Mouse (Mus musculus) CD4-positive, CD25-positive, alpha-beta regulatory T cell, adult 4 months (primary cell): ENCODE measurements at regions not wholly inside any gene's neighbourhood (a gene's known extent, or its start where the extent isn't known, plus 50 kb on each side); places are given as distances from the start of the nearest gene placed in this dataset.
A peak's percentile ranks its signal among the peaks of the same experiment; 100 is the strongest.

Source experiments
- ATAC-seq: one replicate; pipeline ENCODE4 v1.8.0; 2017

- no peak for ATAC-seq
Observed at GRCm38 (mm10) chr5:16424745-16425144, 128.6 kb upstream of the Hgf start.

DNA sequence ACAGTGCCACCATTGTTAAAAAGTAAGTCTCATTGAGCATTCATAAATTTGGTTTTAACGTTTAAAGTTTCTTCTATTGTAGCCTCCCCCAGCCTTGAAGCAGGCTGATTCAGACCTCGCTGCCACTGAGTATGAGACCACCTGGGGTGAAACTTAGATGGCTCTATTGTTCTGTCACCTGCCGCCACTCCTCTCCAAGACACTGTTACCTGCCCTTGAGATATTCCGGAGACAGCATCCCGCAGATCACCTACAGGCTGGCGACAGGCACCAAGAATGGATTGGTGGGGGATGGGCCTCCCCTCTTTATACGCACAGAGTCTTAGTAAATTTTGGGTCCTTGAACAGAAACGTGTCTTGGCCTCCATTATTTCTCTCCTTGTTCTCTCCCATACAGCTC, 128.0 kb upstream of the Hgf start:
- ATAC-seq, result no peak

DNA sequence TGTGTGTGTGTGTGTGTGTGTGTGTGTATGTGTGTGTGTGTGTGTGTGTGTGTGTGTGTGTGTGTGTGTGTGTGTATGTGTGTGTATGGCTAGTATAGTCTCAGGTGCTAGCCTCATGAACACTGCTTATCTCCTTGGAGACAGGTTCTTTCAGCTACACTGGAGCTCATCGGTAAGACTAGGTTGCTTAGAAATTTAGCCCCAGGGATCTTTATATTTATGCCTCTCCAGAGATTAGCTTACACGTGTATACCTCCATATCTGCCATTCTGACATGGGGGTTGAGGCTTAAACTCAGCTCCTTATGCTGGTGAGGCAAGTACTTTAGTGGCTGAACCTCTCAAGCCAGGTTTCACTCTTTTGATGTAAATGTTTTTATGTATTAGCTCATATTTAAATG, 127.0 kb upstream of the Hgf start:
- no peak for ATAC-seq

DNA sequence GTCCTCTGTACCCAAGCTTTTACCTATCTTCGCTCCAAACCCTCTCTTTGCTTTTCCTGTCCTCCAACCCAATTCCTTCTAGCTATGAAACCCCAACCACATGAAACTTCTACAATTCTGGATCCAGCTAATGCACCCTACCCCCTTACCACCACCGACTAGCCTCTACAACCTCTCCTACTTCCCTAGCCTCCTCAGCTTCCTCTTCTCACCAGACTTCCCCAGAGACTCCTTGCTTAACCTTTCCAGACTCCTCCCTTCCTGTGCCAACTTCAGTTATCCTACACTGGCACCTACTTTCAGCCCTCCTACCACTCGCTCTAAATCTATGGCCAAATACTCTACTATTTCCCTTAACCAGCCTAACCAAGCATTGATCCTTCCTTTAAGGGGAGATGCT, 118.7 kb upstream of the Hgf start:
- no peak for ATAC-seq

GRCm38 (mm10) chr5:16445056-16445455, 108.2 kb upstream of the Hgf start:
- ATAC-seq, result no peak

DNA sequence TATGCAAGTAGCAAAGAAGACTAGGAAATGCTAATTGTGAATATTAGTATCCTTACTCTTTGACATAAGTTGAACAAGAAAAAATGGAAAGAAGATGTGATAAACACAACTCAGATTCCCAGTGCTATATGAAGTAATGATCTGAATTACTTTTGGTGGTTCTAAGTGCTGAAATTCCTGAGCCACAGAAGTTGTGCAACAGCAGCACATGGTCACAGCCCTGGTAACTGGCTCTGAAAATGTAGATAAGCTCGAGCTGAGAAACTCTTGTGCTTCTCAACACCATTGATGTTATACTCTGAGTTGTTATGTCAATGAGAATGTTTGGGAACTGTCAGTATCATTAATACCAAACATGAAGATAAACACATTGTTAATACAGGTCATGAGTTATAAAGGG, 106.3 kb upstream of the Hgf start:
- no peak for ATAC-seq

DNA sequence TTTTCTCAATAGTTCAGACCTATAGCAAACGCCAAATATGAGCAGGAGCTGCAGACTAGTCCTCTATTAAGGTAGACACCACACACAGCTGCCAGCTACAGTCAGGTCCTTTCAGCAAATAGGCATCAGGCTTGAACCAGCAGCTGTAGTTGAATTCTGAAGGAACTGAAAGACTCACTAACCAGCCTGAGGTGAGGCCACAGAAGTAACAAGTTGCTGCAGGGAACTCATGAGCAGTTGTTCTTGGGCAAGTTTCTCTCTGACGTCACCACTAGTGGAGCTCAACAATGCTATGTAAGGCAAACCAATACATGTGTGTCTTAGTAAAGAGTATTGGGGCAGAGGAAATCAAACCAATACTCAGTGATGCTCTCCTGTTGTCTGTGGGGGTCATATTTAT, 91.5 kb upstream of the Hgf start:
- no peak for ATAC-seq

- ATAC-seq, result no peak
Observed at GRCm38 (mm10) chr5:16466266-16466665, 87.0 kb upstream of the Hgf start.

DNA sequence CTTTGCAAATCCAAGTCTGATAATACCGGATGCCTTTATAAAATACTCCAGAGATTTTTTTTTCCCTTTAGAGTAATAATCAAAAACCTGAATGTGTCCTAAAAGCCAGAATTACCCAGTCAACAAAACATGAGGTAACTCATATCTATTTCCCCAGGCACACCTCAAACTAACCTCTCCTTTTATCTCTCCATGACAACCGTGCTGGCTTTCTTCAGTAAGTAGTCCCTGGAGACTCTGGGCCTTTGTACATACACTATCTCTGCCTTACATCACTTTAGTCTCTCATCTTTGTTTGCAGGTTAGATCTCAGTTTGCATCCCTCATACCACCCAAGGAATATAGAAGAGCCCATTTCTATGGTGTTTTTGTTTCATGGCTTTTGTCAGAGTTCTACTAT, 84.7 kb upstream of the Hgf start:
- ATAC-seq, result no peak

DNA sequence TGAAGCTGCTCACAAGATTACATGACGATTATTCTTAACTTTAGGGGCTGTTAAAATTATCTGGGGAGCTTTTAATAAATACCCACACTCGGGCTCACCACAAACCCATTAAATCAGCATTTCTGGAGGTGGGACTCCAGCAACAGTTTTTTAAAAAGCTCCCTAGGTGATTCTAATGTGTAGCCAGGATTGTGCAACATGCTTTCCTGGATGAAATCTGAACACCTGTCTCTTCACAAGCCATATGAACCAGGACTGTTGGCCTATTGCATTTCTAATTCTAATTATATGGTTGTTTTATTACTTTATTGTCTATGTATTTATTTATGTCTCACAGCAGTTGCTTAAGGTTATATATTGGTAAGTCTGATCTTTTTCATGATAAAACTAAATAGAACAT, 84.1 kb upstream of the Hgf start:
- ATAC-seq, result no peak

- ATAC-seq, result peak; percentile 86
Observed at GRCm38 (mm10) chr5:16469644-16470275, 83.5 kb upstream of the Hgf start.

DNA sequence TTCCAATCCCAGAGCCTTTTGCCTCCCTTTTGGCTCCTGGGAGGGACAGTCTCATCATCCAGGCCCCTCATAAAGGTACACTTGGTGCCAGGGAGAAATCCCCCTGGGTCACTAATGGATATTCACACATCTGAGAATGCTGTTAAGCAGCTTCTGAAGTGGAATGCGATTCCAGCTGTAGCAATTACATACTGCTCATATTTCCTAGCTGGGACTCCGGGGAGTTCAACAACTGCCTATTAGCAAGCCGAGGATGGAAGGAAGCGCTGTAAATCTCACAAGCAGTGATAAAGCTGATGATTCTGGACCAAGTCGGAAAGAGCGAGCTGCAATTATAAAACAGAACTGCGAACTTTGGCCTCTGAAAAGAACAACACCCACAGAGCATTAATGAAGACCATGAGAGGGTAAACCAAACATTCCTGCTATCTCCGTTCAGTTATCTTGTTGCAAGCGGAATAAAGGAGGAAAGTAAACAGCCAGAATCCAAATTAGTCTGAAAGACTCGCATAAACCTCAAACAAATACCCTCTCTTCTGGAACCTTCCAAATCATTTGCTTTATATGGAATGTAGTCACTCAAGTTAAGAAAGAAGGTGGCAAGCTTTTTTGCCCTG, 82.8 kb upstream of the Hgf start:
- ATAC-seq, result no peak

GRCm38 (mm10) chr5:16487969-16488368, 65.3 kb upstream of the Hgf start:
- no peak for ATAC-seq

DNA sequence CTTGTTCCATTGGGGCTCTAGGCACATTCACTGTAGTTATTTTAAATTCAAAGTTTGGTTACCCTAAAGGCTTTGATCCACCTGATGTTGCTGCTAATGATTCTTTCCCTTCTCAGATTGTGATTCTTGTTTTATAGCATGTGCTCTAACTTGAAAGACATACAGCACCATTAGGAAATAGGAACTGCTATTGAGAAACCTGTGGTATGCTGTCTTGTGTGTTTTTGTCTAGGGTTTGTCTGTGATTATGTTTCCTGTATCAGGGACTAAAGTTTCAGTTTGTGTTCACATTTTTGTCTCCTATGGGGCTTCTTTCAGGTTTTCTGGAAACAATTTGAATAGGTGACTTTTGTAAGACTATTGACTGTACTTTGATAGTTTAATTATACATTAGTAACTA, 63.5 kb upstream of the Hgf start:
- ATAC-seq, result no peak

DNA sequence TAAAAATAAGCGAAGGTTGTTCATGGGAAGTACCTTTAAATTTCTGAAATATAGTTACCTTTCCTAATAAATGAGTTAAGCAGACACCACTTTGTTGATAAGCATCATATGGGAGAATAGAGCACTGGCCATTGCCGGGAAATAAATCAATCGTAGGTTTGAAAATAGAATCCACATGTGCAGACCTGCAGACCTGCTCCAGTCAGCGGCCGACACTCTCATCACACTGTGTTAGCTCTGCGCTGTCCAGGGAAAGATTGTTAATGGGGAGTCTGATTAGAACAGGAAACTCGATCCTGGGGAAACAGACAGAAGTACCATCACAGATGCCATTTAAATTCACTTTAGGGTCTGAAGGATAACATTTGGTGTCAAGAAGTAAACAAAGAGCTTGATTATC, 53.4 kb upstream of the Hgf start:
- no peak for ATAC-seq
